In genomic region chr12:39256605-39257004, GRCm38 (mm10) we compare ENCODE assay signal across 20 mouse cellular contexts.
DNase-seq lines count a peak whose midpoint lies in the region; ATAC-seq lines count a peak whose summit lies in the region.
"Had no signal": no experiment of that assay in that cellular context is flagged by ENCODE, and none has a peak within 500 bp of the region (broad histone marks: within the 10 kb centered on the region; RNA-seq: fewer than 3 reads in every experiment).

No protein-coding gene starts in this region.

- H3K9me3 ChIP-seq in midbrain, embryonic 14.5 days (ENCODE audit: control insufficient read depth, low read length): no peaks in the 10 kb centered on the region
- no peaks in the 10 kb centered on the region for H3K9me3 ChIP-seq in midbrain, embryonic 16.5 days (replicated peaks; ENCODE audit: control insufficient read depth, low read length, poor library complexity, severe bottlenecking)
- H3K9me3 ChIP-seq: embryonic facial prominence, embryonic 12.5 days; hindbrain, embryonic 12.5 days had no signal

- no peaks in the 10 kb centered on the region for H3K4me1 ChIP-seq in midbrain, embryonic 14.5 days (ENCODE audit: control insufficient read depth, insufficient read depth, low read length)
- no peaks in the 10 kb centered on the region for H3K4me1 ChIP-seq in midbrain, embryonic 16.5 days (ENCODE audit: control insufficient read depth, insufficient read depth, low read length)
- H3K4me1 ChIP-seq: embryonic facial prominence, embryonic 12.5 days; hindbrain, embryonic 12.5 days had no signal

- H3K27ac ChIP-seq in midbrain, embryonic 14.5 days (replicated peaks; ENCODE audit: low read depth, low read length): no peak overlapping the region
- no peak overlapping the region for H3K27ac ChIP-seq in midbrain, embryonic 16.5 days (ENCODE audit: low read length)
- H3K27ac ChIP-seq: embryonic facial prominence, embryonic 12.5 days; hindbrain, embryonic 12.5 days had no signal

- 80% methylated on average over 6 of the region's 6 CpGs for WGBS in midbrain, embryonic 14.5 days
- 79% methylated on average over 6 of the region's 6 CpGs for WGBS in midbrain, embryonic 16.5 days

- ATAC-seq in frontal cortex, adult (ENCODE audit: low TSS enrichment): peak; percentile 62; the same call in 1 of the 2 replicates
- no peak for ATAC-seq in midbrain, embryonic 14.5 days (ENCODE audit: low FRiP score, low TSS enrichment)
- no peak for ATAC-seq in midbrain, embryonic 16.5 days
- ATAC-seq: forebrain, embryonic 16.5 days; hindbrain, embryonic 16.5 days; inflammation-experienced regulatory T-cells, adult 6 months had no signal

- no peaks in the 10 kb centered on the region for H3K36me3 ChIP-seq in midbrain, embryonic 14.5 days (ENCODE audit: control insufficient read depth, insufficient read depth, low read length)
- no peaks in the 10 kb centered on the region for H3K36me3 ChIP-seq in midbrain, embryonic 16.5 days (ENCODE audit: control insufficient read depth, insufficient read depth, low read length)
- H3K36me3 ChIP-seq: embryonic facial prominence, embryonic 12.5 days; hindbrain, embryonic 12.5 days had no signal

- no peak overlapping the region for H3K9ac ChIP-seq in midbrain, embryonic 14.5 days (replicated peaks; ENCODE audit: low read length)
- H3K9ac ChIP-seq in midbrain, embryonic 16.5 days (ENCODE audit: low read depth, low read length): no peak overlapping the region
- H3K9ac ChIP-seq: embryonic facial prominence, embryonic 12.5 days; hindbrain, embryonic 12.5 days had no signal

- DNase-seq in frontal cortex, postnatal 14 days (ENCODE audit: low spot score in 2 of 2): no peak
- peak; percentile 14 for DNase-seq in layer of hippocampus, adult 9-11 months
- no peak for DNase-seq in layer of hippocampus, postnatal 25 days (ENCODE audit: extremely low spot score in 1 of 2, low spot score in 1 of 2)
- peak; percentile 4 for DNase-seq in midbrain, embryonic 14.5 days
- no peak for DNase-seq in embryo, embryonic 10 days (ENCODE audit: low spot score)
- DNase-seq: adrenal gland, postnatal 25 days; cerebellum, adult 11 months; cerebellum, adult 8-10 months; cerebellum, postnatal 14 days; gastrocnemius, postnatal 36 days; heart, adult 11 months; heart, postnatal 10 days; heart, postnatal 4 days had no signal

- no peak overlapping the region for H3K4me2 ChIP-seq in midbrain, embryonic 14.5 days (ENCODE audit: low read length)
- H3K4me2 ChIP-seq in midbrain, embryonic 16.5 days (ENCODE audit: low read length): no peak overlapping the region
- H3K4me2 ChIP-seq: embryonic facial prominence, embryonic 12.5 days; hindbrain, embryonic 12.5 days had no signal

- no peaks in the 10 kb centered on the region for H3K27me3 ChIP-seq in midbrain, embryonic 14.5 days (ENCODE audit: control insufficient read depth, insufficient read depth, low read length)
- no peaks in the 10 kb centered on the region for H3K27me3 ChIP-seq in midbrain, embryonic 16.5 days (ENCODE audit: control insufficient read depth, insufficient read depth, low read depth, low read length)
- H3K27me3 ChIP-seq: embryonic facial prominence, embryonic 12.5 days; hindbrain, embryonic 12.5 days had no signal

- no peak overlapping the region for H3K4me3 ChIP-seq in midbrain, embryonic 14.5 days (replicated peaks; ENCODE audit: low read depth, low read length)
- no peak overlapping the region for H3K4me3 ChIP-seq in midbrain, embryonic 16.5 days (ENCODE audit: low read depth, low read length)
- H3K4me3 ChIP-seq: embryonic facial prominence, embryonic 12.5 days; hindbrain, embryonic 12.5 days had no signal

Comparison
In these comparisons a context has a peak if more than half of its experiments do, and no peak if none do; other contexts are left out.
1. DNase-seq: peak in layer of hippocampus, adult 9-11 months (single experiment) and midbrain, embryonic 14.5 days (single experiment); none in frontal cortex, postnatal 14 days (0 of 2), layer of hippocampus, postnatal 25 days (0 of 2) and embryo, embryonic 10 days (single experiment).